ENCODE assay signal across 9 mouse cellular contexts in the genomic region with DNA sequence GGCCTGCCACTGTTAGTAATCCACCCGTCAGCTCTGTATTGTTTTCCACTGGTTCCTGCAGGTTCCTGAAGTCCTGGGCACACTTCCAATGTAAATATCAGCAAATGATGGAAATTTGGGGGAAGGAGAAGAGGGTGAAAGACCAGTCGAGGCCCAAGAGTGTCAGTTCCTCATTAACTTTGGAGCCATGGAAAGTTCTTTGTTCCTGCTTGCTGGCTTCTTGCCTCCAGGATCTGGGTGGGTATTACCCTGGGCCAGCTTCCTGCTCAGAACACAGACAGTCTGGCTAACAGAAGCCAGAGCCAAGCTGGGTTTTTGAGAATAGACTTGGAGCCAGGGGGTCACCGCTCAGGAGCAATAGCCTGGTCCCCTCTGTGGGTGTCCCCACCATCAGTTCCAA. TPM values are rescaled to one million over a fixed set of nuclear protein-coding genes. Genes with fewer than 3 reads are reported as not detected.
DNase-seq lines count a peak whose midpoint lies in the region; ATAC-seq lines count a peak whose summit lies in the region.
"Had no signal": no experiment of that assay in that cellular context is flagged by ENCODE, and none has a peak within 500 bp of the region (broad histone marks: within the 10 kb centered on the region; RNA-seq: fewer than 3 reads in every experiment).

No protein-coding gene starts in this region.

- H3K4me1 ChIP-seq in heart, embryonic 11.5 days (ENCODE audit: control insufficient read depth, insufficient read depth, low read length) = peaks cover 21% of the 10 kb centered on the region
- H3K4me1 ChIP-seq in kidney, embryonic 14.5 days (ENCODE audit: control insufficient read depth, insufficient read depth, low read length) = peaks cover 25% of the 10 kb centered on the region
- no peaks in the 10 kb centered on the region for H3K4me1 ChIP-seq in hindbrain, embryonic 11.5 days (replicated peaks; ENCODE audit: control insufficient read depth, insufficient read depth, low read length)

- H3K36me3 ChIP-seq in heart, embryonic 11.5 days (ENCODE audit: control insufficient read depth, insufficient read depth, low read length) = no peaks in the 10 kb centered on the region
- no peaks in the 10 kb centered on the region for H3K36me3 ChIP-seq in kidney, embryonic 14.5 days (ENCODE audit: control insufficient read depth, insufficient read depth, low read length)
- H3K36me3 ChIP-seq in hindbrain, embryonic 11.5 days (ENCODE audit: control insufficient read depth, insufficient read depth, low read length) = no peaks in the 10 kb centered on the region
- H3K36me3 ChIP-seq: embryonic facial prominence, embryonic 13.5 days had no signal

- no peaks in the 10 kb centered on the region for H3K9me3 ChIP-seq in heart, embryonic 11.5 days (replicated peaks; ENCODE audit: control insufficient read depth, low read length)
- H3K9me3 ChIP-seq in kidney, embryonic 14.5 days (ENCODE audit: control insufficient read depth, low read length) = no peaks in the 10 kb centered on the region
- H3K9me3 ChIP-seq in hindbrain, embryonic 11.5 days (ENCODE audit: control insufficient read depth, low read length) = no peaks in the 10 kb centered on the region
- H3K9me3 ChIP-seq: embryonic facial prominence, embryonic 13.5 days had no signal

- H3K4me2 ChIP-seq in heart, embryonic 11.5 days = no peak overlapping the region
- H3K4me2 ChIP-seq in kidney, embryonic 14.5 days (replicated peaks; ENCODE audit: low read depth, low read length) = no peak overlapping the region
- H3K4me2 ChIP-seq in hindbrain, embryonic 11.5 days (replicated peaks; ENCODE audit: low read depth, low read length) = no peak overlapping the region
- H3K4me2 ChIP-seq: embryonic facial prominence, embryonic 13.5 days had no signal

- ATAC-seq in heart, embryonic 11.5 days (replicated peaks; ENCODE audit: insufficient number of reproducible peaks, low FRiP score, low TSS enrichment) = 0 out of 2 replicates have a peak, but pooled peaks have one; percentile 27
- ATAC-seq in kidney, embryonic 14.5 days (ENCODE audit: low FRiP score, low TSS enrichment) = 0 out of 2 replicates have a peak, but pooled peaks have one; percentile 8
- ATAC-seq in hindbrain, embryonic 11.5 days (ENCODE audit: low FRiP score) = no peak

- H3K27ac ChIP-seq in heart, embryonic 11.5 days (ENCODE audit: low read depth, low read length) = peak overlapping the region; percentile 65
- peak overlapping the region; percentile 32; the same call in 1 of the 2 replicates for H3K27ac ChIP-seq in kidney, embryonic 14.5 days (ENCODE audit: low read depth, low read length)
- H3K27ac ChIP-seq in hindbrain, embryonic 11.5 days (ENCODE audit: low read depth, low read length) = no peak overlapping the region
- H3K27ac ChIP-seq: embryonic facial prominence, embryonic 13.5 days had no signal

- no peak overlapping the region for H3K9ac ChIP-seq in heart, embryonic 11.5 days (ENCODE audit: low read depth, low read length)
- no peak overlapping the region for H3K9ac ChIP-seq in kidney, embryonic 14.5 days (ENCODE audit: low read depth, low read length)
- no peak overlapping the region for H3K9ac ChIP-seq in hindbrain, embryonic 11.5 days (ENCODE audit: low read depth, low read length)

- no peak overlapping the region for H3K4me3 ChIP-seq in heart, embryonic 11.5 days (ENCODE audit: low read depth, low read length)
- no peak overlapping the region for H3K4me3 ChIP-seq in kidney, embryonic 14.5 days (ENCODE audit: low read length)
- H3K4me3 ChIP-seq in hindbrain, embryonic 11.5 days (ENCODE audit: low read depth, low read length) = no peak overlapping the region
- H3K4me3 ChIP-seq: embryonic facial prominence, embryonic 13.5 days had no signal

- 44% methylated on average over 3 of the region's 3 CpGs for WGBS in heart, embryonic 11.5 days (ENCODE audit: insufficient replicate concordance)
- 50% methylated on average over 3 of the region's 3 CpGs for WGBS in kidney, embryonic 14.5 days
- 65% methylated on average over 3 of the region's 3 CpGs for WGBS in hindbrain, embryonic 11.5 days

- DNase-seq in adrenal gland, postnatal 14 days = peak; percentile 32
- DNase-seq in adrenal gland, postnatal 4 days (ENCODE audit: low spot score in 2 of 2) = no peak
- peak; percentile 90 for DNase-seq in lung, postnatal 25 days (ENCODE audit: low spot score)
- DNase-seq in hindbrain, embryonic 11.5 days (ENCODE audit: low spot score) = no peak
- no peak for DNase-seq in B cell, adult 2 months
- DNase-seq in layer of hippocampus, postnatal 10 days (ENCODE audit: low spot score in 2 of 2) = no peak

- no peaks in the 10 kb centered on the region for H3K27me3 ChIP-seq in heart, embryonic 11.5 days (ENCODE audit: control insufficient read depth, insufficient read depth, low read length)
- no peaks in the 10 kb centered on the region for H3K27me3 ChIP-seq in kidney, embryonic 14.5 days (ENCODE audit: control insufficient read depth, insufficient read depth, low read length)
- H3K27me3 ChIP-seq in hindbrain, embryonic 11.5 days (ENCODE audit: control insufficient read depth, insufficient read depth, low read length) = no peaks in the 10 kb centered on the region
- H3K27me3 ChIP-seq: embryonic facial prominence, embryonic 13.5 days had no signal

RNA-seq across cellular contexts. Expression of a gene that starts 8.7 kb away (rescaled TPM):
- 10.8 and 25.5 TPM in 2 replicates for total RNA-seq in adrenal gland, postnatal 14 days (2021)
- 10 to 100 TPM; 16.6 to 18.3 TPM for total RNA-seq in adrenal gland, postnatal 4 days (2021)
- polyA plus RNA-seq in heart, embryonic 11.5 days (2014; fragmentation: Nextera tagmentation; extraction: Ambion mirVana) = 2.1 and 2.9 TPM in 2 replicates
- polyA plus RNA-seq in kidney, embryonic 14.5 days (2014; fragmentation: Nextera tagmentation; extraction: Ambion mirVana) = 1.3 and 2.2 TPM in 2 replicates
- polyA plus RNA-seq in hindbrain, embryonic 11.5 days (2014; fragmentation: Nextera tagmentation; extraction: Ambion mirVana) = 0.68 and 1.4 TPM in 2 replicates
- 1 to 10 TPM; 5.8 to 7.6 TPM for total RNA-seq in layer of hippocampus, postnatal 10 days (2021)

RNA-seq across cellular contexts. Expression of a gene that starts 46.7 kb away (rescaled TPM):
- total RNA-seq in adrenal gland, postnatal 14 days (2021) = 0.98 and 1.2 TPM in 2 replicates
- 1 to 10 TPM; 1.3 to 3.2 TPM for total RNA-seq in adrenal gland, postnatal 4 days (2021)
- 2.9 and 4.0 TPM in 2 replicates for polyA plus RNA-seq in heart, embryonic 11.5 days (2014; fragmentation: Nextera tagmentation; extraction: Ambion mirVana)
- polyA plus RNA-seq in kidney, embryonic 14.5 days (2014; fragmentation: Nextera tagmentation; extraction: Ambion mirVana) = 0.61 and 0.76 TPM in 2 replicates
- polyA plus RNA-seq in hindbrain, embryonic 11.5 days (2014; fragmentation: Nextera tagmentation; extraction: Ambion mirVana) = 1.4 and 2.4 TPM in 2 replicates
- total RNA-seq in layer of hippocampus, postnatal 10 days (2021) = under 1 TPM; 0.78 to 0.96 TPM

Comparison
In these comparisons a context has a peak if more than half of its experiments do, and no peak if none do; other contexts are left out.
1. DNase-seq: peak in adrenal gland, postnatal 14 days (single experiment) and lung, postnatal 25 days (single experiment); none in adrenal gland, postnatal 4 days (0 of 2), hindbrain, embryonic 11.5 days (single experiment), B cell, adult 2 months (0 of 2) and layer of hippocampus, postnatal 10 days (0 of 2).